Mouse (Mus musculus) liver, embryonic 14.5 days (tissue): Measurements from ENCODE around the gene Nabp2.

Experiments used
- CTCF ChIP-seq: IDR thresholded peaks from 2 replicates; pipeline ENCODE4 v1.5.1; 2016; ENCODE audit warnings: antibody characterized with exemption, low read depth, control low read depth
- EP300 ChIP-seq: IDR thresholded peaks from 2 replicates; pipeline ENCODE4 v1.6.1; 2016; ENCODE audit warnings: antibody characterized with exemption, low read depth

DNA sequence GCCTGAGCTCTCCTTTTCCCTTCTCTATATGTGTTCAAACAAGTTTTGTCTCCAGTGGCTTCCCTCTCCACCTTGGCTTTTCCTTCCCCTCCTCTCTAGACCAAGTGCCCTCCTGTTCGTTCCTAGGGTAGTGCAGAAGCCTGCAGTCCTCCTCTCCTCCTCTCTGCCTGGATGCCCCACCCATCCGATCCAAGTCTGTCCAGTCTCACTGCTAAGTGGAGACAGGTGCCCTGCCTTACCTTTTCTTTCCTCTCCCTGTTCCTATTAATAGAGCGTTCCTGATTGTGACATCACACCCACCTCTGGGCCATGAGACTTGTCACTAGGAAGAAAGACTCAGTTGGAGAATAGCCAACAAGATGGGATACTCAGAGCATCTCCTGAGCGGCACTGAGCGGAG, 3.6 kb upstream of the Nabp2 start:
- TF ChIP-seq CTCF (no peak), EP300 (no peak)
